In genomic region chr2:103119197-103119854, GRCm38 (mm10) we compare ENCODE assay signal across 15 mouse cellular contexts. TPM values are rescaled to one million over a fixed set of nuclear protein-coding genes. Genes with fewer than 3 reads are reported as not detected.
DNase-seq lines count a peak whose midpoint lies in the region; ATAC-seq and TF ChIP-seq lines count a peak whose summit lies in the region.
"Had no signal": no experiment of that assay in that cellular context is flagged by ENCODE, and none has a peak within 500 bp of the region (broad histone marks: within the 10 kb centered on the region; RNA-seq: fewer than 3 reads in every experiment).

No protein-coding gene starts in this region.

- no peaks in the 10 kb centered on the region for H3K4me1 ChIP-seq in forebrain, postnatal 0 days (ENCODE audit: insufficient read depth)
- H3K4me1 ChIP-seq in forebrain, embryonic 12.5 days, result peaks cover 6% of the 10 kb centered on the region
- H3K4me1 ChIP-seq in heart, embryonic 11.5 days (ENCODE audit: control insufficient read depth, insufficient read depth, low read length), result no peaks in the 10 kb centered on the region
- H3K4me1 ChIP-seq: heart, embryonic 13.5 days; limb, embryonic 13.5 days had no signal

- H3K9me3 ChIP-seq in forebrain, postnatal 0 days (ENCODE audit: low read length), result no peaks in the 10 kb centered on the region
- no peaks in the 10 kb centered on the region for H3K9me3 ChIP-seq in forebrain, embryonic 12.5 days
- H3K9me3 ChIP-seq in heart, embryonic 11.5 days (replicated peaks; ENCODE audit: control insufficient read depth, low read length), result no peaks in the 10 kb centered on the region
- H3K9me3 ChIP-seq: embryonic facial prominence, embryonic 13.5 days; heart, embryonic 13.5 days; hindbrain, embryonic 15.5 days; limb, embryonic 13.5 days had no signal

- H3K4me3 ChIP-seq in forebrain, postnatal 0 days (ENCODE audit: low read depth, low read length), result no peak overlapping the region
- H3K4me3 ChIP-seq in forebrain, embryonic 12.5 days (replicated peaks), result no peak overlapping the region
- H3K4me3 ChIP-seq in heart, embryonic 11.5 days (ENCODE audit: low read depth, low read length), result no peak overlapping the region
- H3K4me3 ChIP-seq: embryonic facial prominence, embryonic 13.5 days; heart, embryonic 13.5 days; hindbrain, embryonic 15.5 days; limb, embryonic 13.5 days had no signal

- H3K36me3 ChIP-seq in forebrain, postnatal 0 days (ENCODE audit: insufficient read depth), result no peaks in the 10 kb centered on the region
- H3K36me3 ChIP-seq in forebrain, embryonic 12.5 days (replicated peaks), result no peaks in the 10 kb centered on the region
- no peaks in the 10 kb centered on the region for H3K36me3 ChIP-seq in heart, embryonic 11.5 days (ENCODE audit: control insufficient read depth, insufficient read depth, low read length)
- H3K36me3 ChIP-seq: embryonic facial prominence, embryonic 13.5 days; heart, embryonic 13.5 days; hindbrain, embryonic 15.5 days; limb, embryonic 13.5 days had no signal

- no peak overlapping the region for H3K4me2 ChIP-seq in forebrain, postnatal 0 days (ENCODE audit: low read depth)
- no peak overlapping the region for H3K4me2 ChIP-seq in forebrain, embryonic 12.5 days
- no peak overlapping the region for H3K4me2 ChIP-seq in heart, embryonic 11.5 days
- H3K4me2 ChIP-seq: embryonic facial prominence, embryonic 13.5 days; heart, embryonic 13.5 days; hindbrain, embryonic 15.5 days; limb, embryonic 13.5 days had no signal

- no peak; the same call in 1 of the 2 replicates for ATAC-seq in forebrain, postnatal 0 days
- ATAC-seq in forebrain, embryonic 12.5 days (ENCODE audit: low FRiP score), result no peak
- no peak for ATAC-seq in heart, embryonic 11.5 days (replicated peaks; ENCODE audit: insufficient number of reproducible peaks, low FRiP score, low TSS enrichment)

- no peak for TF ChIP-seq CTCF in forebrain, postnatal 0 days (IDR thresholded peaks at IDR 0.05; ENCODE audit: low read depth)

- no peaks in the 10 kb centered on the region for H3K27me3 ChIP-seq in forebrain, postnatal 0 days (ENCODE audit: insufficient read depth, low read length)
- no peaks in the 10 kb centered on the region for H3K27me3 ChIP-seq in forebrain, embryonic 12.5 days
- H3K27me3 ChIP-seq in heart, embryonic 11.5 days (ENCODE audit: control insufficient read depth, insufficient read depth, low read length), result no peaks in the 10 kb centered on the region
- H3K27me3 ChIP-seq: embryonic facial prominence, embryonic 13.5 days; heart, embryonic 13.5 days; hindbrain, embryonic 15.5 days; limb, embryonic 13.5 days had no signal

- H3K27ac ChIP-seq in forebrain, postnatal 0 days (ENCODE audit: low read depth, low read length), result no peak overlapping the region
- no peak overlapping the region for H3K27ac ChIP-seq in forebrain, embryonic 12.5 days
- H3K27ac ChIP-seq in heart, embryonic 11.5 days (ENCODE audit: low read depth, low read length), result no peak overlapping the region
- H3K27ac ChIP-seq: embryonic facial prominence, embryonic 13.5 days; heart, embryonic 13.5 days; limb, embryonic 13.5 days had no signal

- H3K9ac ChIP-seq in forebrain, postnatal 0 days, result no peak overlapping the region
- H3K9ac ChIP-seq in forebrain, embryonic 12.5 days, result no peak overlapping the region
- no peak overlapping the region for H3K9ac ChIP-seq in heart, embryonic 11.5 days (ENCODE audit: low read depth, low read length)
- H3K9ac ChIP-seq: embryonic facial prominence, embryonic 13.5 days; heart, embryonic 13.5 days; hindbrain, embryonic 15.5 days; limb, embryonic 13.5 days had no signal

- peak; percentile 27 for DNase-seq in forebrain, postnatal 0 days
- peak; percentile 56 for DNase-seq in spleen, adult 12 weeks (ENCODE audit: low spot score)
- DNase-seq in spleen, adult 18-20 months, result no peak
- peak; percentile 62 for DNase-seq in large intestine, adult 2 months (ENCODE audit: low read depth, low spot score)
- no peak for DNase-seq in testis, postnatal 10 days (ENCODE audit: low spot score)
- DNase-seq in adrenal gland, postnatal 36 days, result no peak
- DNase-seq: adrenal gland, postnatal 25 days; B cell, adult 2 months; lung, postnatal 4 days had no signal

- WGBS in forebrain, postnatal 0 days, result 66% methylated on average over 7 of the region's 7 CpGs
- WGBS in forebrain, embryonic 12.5 days, result 78% methylated on average over 7 of the region's 7 CpGs
- 30% methylated on average over 7 of the region's 7 CpGs for WGBS in large intestine, adult 2 months
- WGBS in heart, embryonic 11.5 days (ENCODE audit: insufficient replicate concordance), result 80% methylated on average over 7 of the region's 7 CpGs

RNA-seq across cellular contexts. Expression of gene Apip, which starts 45.9 kb away (rescaled TPM):
- total RNA-seq in forebrain, postnatal 0 days (2014; rRNA removed), result 17.0 and 28.5 TPM in 2 replicates
- polyA plus RNA-seq in forebrain, postnatal 0 days (2015; fragmentation: Nextera tagmentation; extraction: Ambion mirVana), result 34.7 and 35.3 TPM in 2 replicates
- polyA plus RNA-seq in forebrain, embryonic 12.5 days (2016; fragmentation: Nextera tagmentation; extraction: Ambion mirVana), result 43.0 and 48.7 TPM in 2 replicates
- polyA plus RNA-seq in large intestine, adult 2 months (2012; rRNA removed), result 6.1 and 7.2 TPM in 2 replicates
- 10 to 100 TPM; 56.2 to 57.1 TPM for total RNA-seq in adrenal gland, postnatal 36 days (2021)
- polyA plus RNA-seq in heart, embryonic 11.5 days (2014; fragmentation: Nextera tagmentation; extraction: Ambion mirVana), result 69.4 and 70.2 TPM in 2 replicates

RNA-seq across cellular contexts. Expression of gene Pdhx, which starts 46.0 kb away (rescaled TPM):
- 48.8 and 49.8 TPM in 2 replicates for total RNA-seq in forebrain, postnatal 0 days (2014; rRNA removed)
- polyA plus RNA-seq in forebrain, postnatal 0 days (2015; fragmentation: Nextera tagmentation; extraction: Ambion mirVana), result 57.2 and 65.1 TPM in 2 replicates
- 47.8 and 48.9 TPM in 2 replicates for polyA plus RNA-seq in forebrain, embryonic 12.5 days (2016; fragmentation: Nextera tagmentation; extraction: Ambion mirVana)
- polyA plus RNA-seq in large intestine, adult 2 months (2012; rRNA removed), result 14.6 and 18.3 TPM in 2 replicates
- total RNA-seq in adrenal gland, postnatal 36 days (2021), result 100 to 1,000 TPM; 112 to 120 TPM
- polyA plus RNA-seq in heart, embryonic 11.5 days (2014; fragmentation: Nextera tagmentation; extraction: Ambion mirVana), result 51.0 and 59.7 TPM in 2 replicates

Comparison
In these comparisons a context has a peak if more than half of its experiments do, and no peak if none do; other contexts are left out.
1. DNase-seq: peak in forebrain, postnatal 0 days (single experiment), spleen, adult 12 weeks (single experiment) and large intestine, adult 2 months (single experiment); none in spleen, adult 18-20 months (0 of 2), testis, postnatal 10 days (single experiment) and adrenal gland, postnatal 36 days (0 of 2).